Mouse (Mus musculus): ENCODE measurements around the gene Krtap4-9.
"Not testable (repeated sequence)": the region's sequence is repeated elsewhere in the genome, so short reads cannot be mapped to it uniquely, and the experiment has no call there.

Gene Krtap4-9

GRCm38 (mm10) chr11:99784900-99785299 is at the start of gene Krtap4-9:
Krtap4-9 (plus strand) TSS chr11:99785200.
- DNase-seq (ENCODE audit: low read depth in 2 of 2, low spot score in 2 of 2): not testable (repeated sequence)

DNA sequence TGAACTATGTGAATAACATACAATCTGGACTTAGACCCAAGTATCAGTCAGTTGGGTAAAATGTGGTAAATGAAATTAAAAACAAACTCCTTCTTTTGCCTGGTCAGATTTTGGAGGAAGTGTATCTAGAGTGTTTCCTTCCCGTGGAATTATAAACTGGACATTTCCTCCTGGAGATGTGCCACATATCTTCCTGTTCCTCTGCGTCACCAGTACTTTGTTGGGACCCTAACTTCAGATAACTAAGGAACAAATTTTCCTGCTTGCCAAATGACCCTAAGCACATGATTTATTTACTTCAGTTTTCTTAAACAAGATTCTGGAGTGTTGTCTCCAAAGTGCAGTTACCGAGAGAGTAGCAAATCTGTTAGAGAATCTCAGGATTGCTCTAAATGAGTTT is 41.0 kb upstream of the Krtap4-9 start:
- DNase-seq (ENCODE audit: low read depth in 2 of 2, low spot score in 2 of 2): no peak

GRCm38 (mm10) chr11:99758877-99759276 is 26.1 kb upstream of the Krtap4-9 start:
- DNase-seq (ENCODE audit: low read depth in 2 of 2, low spot score in 2 of 2): no peak

DNA sequence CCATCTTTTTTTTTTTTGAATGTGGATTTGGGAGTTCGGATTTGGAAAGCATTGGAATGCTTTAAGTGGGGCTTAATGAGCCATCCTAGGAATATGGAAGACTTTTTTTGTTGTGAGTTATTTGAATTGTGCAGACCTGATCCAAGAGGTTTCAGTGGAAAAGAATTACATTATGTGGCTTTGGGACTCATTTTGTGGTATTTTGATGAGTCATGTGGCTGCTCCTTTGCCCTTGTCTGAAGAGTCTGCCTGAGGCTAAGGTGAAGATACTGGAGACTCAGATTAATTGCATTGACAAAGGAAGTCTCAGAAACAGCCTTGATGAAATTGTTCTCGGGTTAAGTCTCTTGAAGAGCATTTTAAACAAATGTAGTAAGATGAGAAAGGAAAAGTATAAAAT is 16.6 kb upstream of the Krtap4-9 start:
- DNase-seq (ENCODE audit: low read depth in 2 of 2, low spot score in 2 of 2): no peak

GRCm38 (mm10) chr11:99772813-99773212 is 12.2 kb upstream of the Krtap4-9 start, which contains the start of gene Gm11595:
Gm11595 (minus strand) TSS chr11:99772913.
- DNase-seq (ENCODE audit: low read depth in 2 of 2, low spot score in 2 of 2): not testable (repeated sequence)

DNA sequence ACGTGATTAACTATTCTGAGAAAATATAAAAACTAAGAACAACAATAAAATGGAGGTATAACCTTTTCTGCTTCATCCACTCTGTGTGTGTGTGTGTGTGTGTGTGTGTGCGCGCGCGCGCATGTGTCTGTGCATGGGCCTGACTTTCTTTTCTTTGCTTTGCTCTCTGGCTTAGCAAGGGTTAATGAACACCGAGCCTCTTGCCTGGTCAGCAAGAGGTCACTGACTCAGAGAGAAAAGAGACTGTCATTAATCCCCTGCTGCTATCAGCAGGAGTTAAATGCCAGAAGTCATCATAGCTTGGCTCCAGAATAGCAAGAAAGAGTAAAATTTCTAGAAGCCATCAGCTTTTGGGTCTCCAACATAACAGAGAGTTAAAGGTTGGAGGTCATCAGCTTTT is 6.6 kb upstream of the Krtap4-9 start:
- no peak for DNase-seq (ENCODE audit: low read depth in 2 of 2, low spot score in 2 of 2)

DNA sequence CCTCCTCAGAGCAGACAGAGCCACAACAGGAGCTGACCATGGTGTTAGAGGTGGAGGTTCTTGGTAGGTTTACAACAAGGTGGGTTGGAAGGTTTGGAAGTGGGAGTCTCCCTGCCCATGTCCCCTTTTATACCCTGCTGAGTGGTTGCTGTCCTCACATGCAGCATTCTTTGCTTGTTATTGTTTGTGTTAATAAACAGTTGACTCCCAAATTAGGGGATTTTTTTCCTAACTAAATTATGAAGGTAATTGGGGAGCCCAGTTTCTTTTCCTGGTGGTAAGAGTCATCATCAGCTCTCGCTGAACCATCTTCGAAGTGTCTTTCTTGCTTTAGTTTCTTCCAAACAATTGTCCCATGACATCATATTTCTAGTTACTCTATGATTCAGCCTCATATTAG is 4.4 kb upstream of the Krtap4-9 start, which contains the start of gene Krtap4-8:
Krtap4-8 (minus strand) TSS at position 101 of the 400 bp plus-strand sequence.
- DNase-seq (ENCODE audit: low read depth in 2 of 2, low spot score in 2 of 2): no peak

DNA sequence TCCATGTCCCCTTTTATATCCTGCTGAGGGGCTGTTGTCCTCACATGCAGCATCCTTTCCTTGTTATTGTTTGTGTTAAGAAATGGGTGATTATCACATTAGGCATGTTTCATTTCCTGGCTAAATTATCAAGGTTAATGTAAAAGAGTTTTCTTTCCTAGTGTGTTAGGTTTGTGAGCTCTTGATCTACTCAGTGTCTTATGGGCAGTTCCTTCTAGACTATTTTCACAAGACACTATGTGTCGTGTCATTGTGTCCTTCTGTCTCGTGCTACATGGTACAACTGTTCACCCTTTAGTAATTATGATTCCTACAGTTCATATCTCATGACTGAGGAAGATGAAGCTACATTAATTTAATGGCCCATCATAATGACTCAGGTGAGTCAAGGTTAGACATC is 8.4 kb downstream of the Krtap4-9 start, which contains the start of gene Gm11596:
Gm11596 (minus strand) TSS at position 101 of the 400 bp plus-strand sequence.
- no peak for DNase-seq (ENCODE audit: low read depth in 2 of 2, low spot score in 2 of 2)

DNA sequence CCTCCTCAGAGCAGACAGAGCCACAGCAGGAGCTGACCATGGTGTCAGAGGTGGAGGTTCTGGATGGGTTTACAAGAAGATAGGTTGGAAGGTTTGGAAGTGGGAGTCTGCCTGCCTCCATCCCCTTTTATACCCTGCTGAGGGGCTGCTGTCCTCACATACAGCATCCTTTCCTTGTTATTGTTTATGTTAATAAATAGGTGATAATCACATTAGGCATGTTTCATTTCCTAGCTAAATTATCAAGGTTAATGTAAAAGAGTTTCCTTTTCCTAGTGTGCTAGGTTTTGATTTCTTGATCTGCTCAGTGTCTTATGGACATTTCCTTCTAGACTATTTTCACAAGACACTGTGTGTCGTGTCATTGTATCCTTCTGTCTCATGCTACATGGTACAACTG is 13.8 kb downstream of the Krtap4-9 start, which contains the start of gene Gm11569:
Gm11569 (minus strand) TSS at position 101 of the 400 bp plus-strand sequence.
- DNase-seq (ENCODE audit: low read depth in 2 of 2, low spot score in 2 of 2): not testable (repeated sequence)

DNA sequence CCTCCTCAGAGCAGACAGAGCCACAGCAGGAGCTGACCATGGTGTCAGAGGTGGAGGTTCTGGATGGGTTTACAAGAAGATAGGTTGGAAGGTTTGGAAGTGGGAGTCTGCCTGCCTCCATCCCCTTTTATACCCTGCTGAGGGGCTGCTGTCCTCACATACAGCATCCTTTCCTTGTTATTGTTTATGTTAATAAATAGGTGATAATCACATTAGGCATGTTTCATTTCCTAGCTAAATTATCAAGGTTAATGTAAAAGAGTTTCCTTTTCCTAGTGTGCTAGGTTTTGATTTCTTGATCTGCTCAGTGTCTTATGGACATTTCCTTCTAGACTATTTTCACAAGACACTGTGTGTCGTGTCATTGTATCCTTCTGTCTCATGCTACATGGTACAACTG is 19.3 kb downstream of the Krtap4-9 start, which contains the start of gene Gm11554:
Gm11554 (minus strand) TSS at position 101 of the 400 bp plus-strand sequence.
- not testable (repeated sequence) for DNase-seq (ENCODE audit: low read depth in 2 of 2, low spot score in 2 of 2)

DNA sequence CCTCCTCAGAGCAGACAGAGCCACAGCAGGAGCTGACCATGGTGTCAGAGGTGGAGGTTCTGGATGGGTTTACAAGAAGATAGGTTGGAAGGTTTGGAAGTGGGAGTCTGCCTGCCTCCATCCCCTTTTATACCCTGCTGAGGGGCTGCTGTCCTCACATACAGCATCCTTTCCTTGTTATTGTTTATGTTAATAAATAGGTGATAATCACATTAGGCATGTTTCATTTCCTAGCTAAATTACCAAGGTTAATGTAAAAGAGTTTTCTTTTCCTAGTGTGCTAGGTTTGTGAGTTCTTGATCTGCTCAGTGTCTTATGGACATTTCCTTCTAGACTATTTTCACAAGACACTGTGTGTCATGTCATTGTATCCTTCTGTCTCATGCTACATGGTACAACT is 24.8 kb downstream of the Krtap4-9 start, which contains the start of gene Krtap4-13:
Krtap4-13 (minus strand) TSS at position 101 of the 400 bp plus-strand sequence.
- not testable (repeated sequence) for DNase-seq (ENCODE audit: low read depth in 2 of 2, low spot score in 2 of 2)

DNA sequence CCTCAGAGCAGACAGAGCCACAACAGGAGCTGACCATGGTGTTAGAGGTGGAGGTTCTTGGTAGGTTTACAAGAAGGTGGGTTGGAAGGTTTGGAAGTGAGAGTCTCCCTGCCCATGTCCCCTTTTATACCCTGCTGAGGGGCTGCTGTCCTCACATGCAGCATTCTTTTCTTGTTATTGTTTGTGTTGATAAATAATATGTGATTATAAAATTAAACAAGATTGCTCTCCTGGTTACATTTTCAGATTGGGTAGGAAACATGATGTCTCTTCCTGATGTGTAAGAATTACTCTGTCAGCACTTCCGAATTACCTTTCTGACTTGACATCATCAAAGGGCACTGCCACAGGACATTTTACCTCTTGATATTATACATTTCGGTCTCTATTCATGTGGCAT is 30.6 kb downstream of the Krtap4-9 start, which contains the start of gene Gm11564:
Gm11564 (minus strand) TSS at position 101 of the 400 bp plus-strand sequence.
- not testable (repeated sequence) for DNase-seq (ENCODE audit: low read depth in 2 of 2, low spot score in 2 of 2)

Measured in CD8-positive naive resting alpha-beta T cell, adult 2 months (primary cell).